Mouse (Mus musculus) embryonic facial prominence, embryonic 11.5 days (tissue): ENCODE measurements around the gene Rasl10a. TPM values are rescaled to one million over a fixed set of nuclear protein-coding genes. Genes with fewer than 3 reads are reported as not detected.

Experiments
- ATAC-seq: fragments of 200-750 bp; cut with Nextera tagmentation; replicated peaks from 2 replicates; pipeline ENCODE4 v1.8.0; 2017; ENCODE audit warnings: low read depth; ENCODE audit not compliant: insufficient number of reproducible peaks, low FRiP score, low TSS enrichment
- DNase-seq: peaks from one replicate; pipeline ENCODE4 v3.0.0-alpha.2; 2015; ENCODE audit warnings: low spot score
- H3K27ac ChIP-seq: fragments of 300-500 bp; sonication (generic); replicated peaks from 2 replicates; pipeline ENCODE4 v1.5.1; 2014; ENCODE audit warnings: mild to moderate bottlenecking, low read depth, low read length, control low read depth
- H3K27me3 ChIP-seq: fragments of 300-500 bp; sonication (generic); 2 replicates; pipeline ENCODE4 v1.6.1; 2014; ENCODE audit warnings: mild to moderate bottlenecking, low read length, moderate library complexity, mixed read lengths; ENCODE audit not compliant: control insufficient read depth, insufficient read depth
- H3K36me3 ChIP-seq: fragments of 300-500 bp; sonication (generic); replicated peaks from 2 replicates; pipeline ENCODE4 v1.6.1; 2014; ENCODE audit warnings: low read depth, mild to moderate bottlenecking, low read length, moderate library complexity, mixed read lengths; ENCODE audit not compliant: control insufficient read depth, insufficient read depth
- H3K4me1 ChIP-seq: fragments of 300-500 bp; sonication (generic); 2 replicates; pipeline ENCODE4 v1.6.1; 2014; ENCODE audit warnings: low read length, mixed read lengths; ENCODE audit not compliant: control insufficient read depth, insufficient read depth
- H3K4me2 ChIP-seq: fragments of 300-500 bp; sonication (generic); 2 replicates; pipeline ENCODE4 v1.6.1; 2014; ENCODE audit warnings: low read depth, mild to moderate bottlenecking, control low read depth, low read length, moderate library complexity
- H3K4me3 ChIP-seq: fragments of 300-500 bp; sonication (generic); 2 replicates; pipeline ENCODE4 v1.5.1; 2014; ENCODE audit warnings: low read depth, low read length, control low read depth
- H3K9ac ChIP-seq: fragments of 300-500 bp; sonication (generic); replicated peaks from 2 replicates; pipeline ENCODE4 v1.6.1; 2014; ENCODE audit warnings: mild to moderate bottlenecking, control low read depth, low read length
- H3K9me3 ChIP-seq: fragments of 300-500 bp; sonication (generic); replicated peaks from 2 replicates; pipeline ENCODE4 v1.6.1; 2016; ENCODE audit warnings: mild to moderate bottlenecking, low read length, inconsistent platforms, mixed read lengths; ENCODE audit not compliant: control insufficient read depth
- WGBS: fragments of 180-500 bp; shearing (Covaris S2); extraction: QIAGEN DNeasy Blood & Tissue Kit; methylation state at CpG from one replicate; pipeline ENCODE4 v1.1.7; 2014; 5-methylcytosine and 5-hydroxymethylcytosine counted together
- polyA plus RNA-seq: library from polyadenylated mRNA; unstranded; fragments of >200 nt; fragmentation: Nextera tagmentation; extraction: Ambion mirVana; gene quantifications from 2 replicates; pipeline ENCODE4 v1.2.1, GENCODE M21; 2014

The Rasl10a gene
- polyA plus RNA-seq, 1 experiment from 2014 or later = 0.49 TPM

DNA sequence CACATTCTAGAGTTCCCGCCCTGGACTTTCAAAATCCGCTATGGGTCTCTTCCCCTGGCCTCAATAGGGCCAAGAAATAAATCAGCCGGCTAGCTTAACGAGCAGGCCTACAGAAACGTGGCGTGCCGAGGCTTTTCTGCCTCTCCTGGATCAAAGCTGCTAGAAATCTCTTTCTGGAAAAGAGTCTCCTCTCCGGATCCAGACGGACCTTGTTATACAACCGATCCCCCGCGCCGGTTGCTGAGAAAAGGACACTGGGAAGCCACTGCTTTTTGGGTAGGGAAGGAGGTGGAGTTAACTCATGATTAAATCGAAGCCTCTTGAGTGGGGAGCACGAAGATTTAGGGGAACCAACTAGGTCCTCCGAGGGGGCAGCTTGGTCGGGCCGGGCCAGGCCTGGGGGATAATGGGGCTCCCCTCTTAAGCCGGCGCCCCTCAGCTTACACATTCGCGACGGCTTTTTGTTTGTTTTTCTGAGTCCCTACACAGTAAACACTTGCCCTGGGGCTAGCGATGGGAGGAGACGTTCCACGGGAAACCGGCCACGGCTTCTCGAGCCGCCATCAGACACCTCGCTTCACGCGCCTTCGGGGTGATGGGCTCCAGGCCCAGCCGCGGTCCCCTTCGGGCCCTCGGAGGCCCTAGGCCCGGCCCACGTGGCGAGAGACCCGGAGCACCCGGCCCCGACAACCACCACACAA, 40.3 kb downstream of the Rasl10a start:
- Histone ChIP-seq H3K9me3 (no peaks in the 10 kb centered on the region), H3K9ac (peak overlapping the region; percentile 97), H3K27me3 (no peaks in the 10 kb centered on the region), H3K27ac (peak overlapping the region; percentile 96), H3K4me2 (peak overlapping the region; percentile 52), H3K4me1 (no peaks in the 10 kb centered on the region), H3K4me3 (peak overlapping the region; percentile 99), H3K36me3 (no peaks in the 10 kb centered on the region)
- DNase-seq (peak; percentile 28), ATAC-seq (peak; percentile 20; the same call in 1 of the 2 replicates)
- under 1% methylated on average over 44 of the region's 44 CpGs for WGBS

DNA sequence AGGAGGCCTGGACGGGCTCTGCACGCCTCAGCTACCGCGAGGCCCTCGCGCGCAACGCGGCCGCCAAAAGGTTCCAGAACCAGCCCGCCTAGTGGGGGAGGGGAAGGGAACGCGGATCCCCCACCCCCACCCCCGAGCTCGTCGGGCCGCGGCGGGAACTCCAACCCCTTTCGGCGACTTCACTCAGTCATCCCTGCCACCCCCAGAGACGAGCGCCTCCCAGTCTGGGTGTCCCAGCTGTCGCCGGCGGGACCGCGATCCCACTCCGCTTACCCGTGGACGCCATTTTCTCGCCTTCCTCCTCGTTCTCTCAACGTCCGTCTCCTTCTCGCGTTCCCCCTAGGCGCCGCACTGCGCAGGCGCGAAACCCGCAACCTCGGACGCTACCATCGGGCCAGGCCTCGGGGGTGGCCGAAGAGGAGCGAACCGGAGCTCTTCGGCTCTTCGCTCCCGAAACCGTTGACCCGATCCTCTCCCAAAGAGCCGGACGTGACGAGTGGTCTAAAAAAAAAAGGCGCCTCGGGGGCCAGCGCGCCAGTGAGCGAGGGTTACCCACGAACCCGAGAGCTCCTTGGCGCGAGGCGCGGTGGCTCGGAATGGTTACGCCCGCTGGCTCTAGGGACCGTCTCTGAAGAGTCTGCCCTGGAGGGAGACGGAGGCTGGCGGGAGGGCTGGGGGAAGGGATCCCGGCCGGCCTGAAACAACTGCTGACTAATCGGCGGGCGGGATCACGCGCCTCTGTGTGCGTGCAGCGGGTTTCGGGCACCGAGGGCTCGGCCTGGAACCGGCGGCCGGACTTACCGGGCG, 41.0 kb downstream of the Rasl10a start, which contains the start of the genes Rhbdd3 and Ewsr1:
TSS of gene Rhbdd3 (plus strand) at position 191 of the 807 bp plus-strand sequence.
TSS of gene Ewsr1 (minus strand) at position 531 of the 807 bp plus-strand sequence.
- Histone ChIP-seq H3K9ac (peak within 1 kb of the TSS; percentile 97), H3K27me3 (no peaks in the 10 kb centered on the region), H3K4me3 (peak within 1 kb of the TSS; percentile 99), H3K27ac (peak within 1 kb of the TSS; percentile 96), H3K9me3 (no peaks in the 10 kb centered on the region), H3K36me3 (no peaks in the 10 kb centered on the region), H3K4me1 (no peaks in the 10 kb centered on the region), H3K4me2 (peak within 1 kb of the TSS; percentile 86)
- under 1% methylated on average over 92 of the region's 92 CpGs for WGBS
- peak; percentile 95 for DNase-seq
- ATAC-seq = peak; percentile 82

DNA sequence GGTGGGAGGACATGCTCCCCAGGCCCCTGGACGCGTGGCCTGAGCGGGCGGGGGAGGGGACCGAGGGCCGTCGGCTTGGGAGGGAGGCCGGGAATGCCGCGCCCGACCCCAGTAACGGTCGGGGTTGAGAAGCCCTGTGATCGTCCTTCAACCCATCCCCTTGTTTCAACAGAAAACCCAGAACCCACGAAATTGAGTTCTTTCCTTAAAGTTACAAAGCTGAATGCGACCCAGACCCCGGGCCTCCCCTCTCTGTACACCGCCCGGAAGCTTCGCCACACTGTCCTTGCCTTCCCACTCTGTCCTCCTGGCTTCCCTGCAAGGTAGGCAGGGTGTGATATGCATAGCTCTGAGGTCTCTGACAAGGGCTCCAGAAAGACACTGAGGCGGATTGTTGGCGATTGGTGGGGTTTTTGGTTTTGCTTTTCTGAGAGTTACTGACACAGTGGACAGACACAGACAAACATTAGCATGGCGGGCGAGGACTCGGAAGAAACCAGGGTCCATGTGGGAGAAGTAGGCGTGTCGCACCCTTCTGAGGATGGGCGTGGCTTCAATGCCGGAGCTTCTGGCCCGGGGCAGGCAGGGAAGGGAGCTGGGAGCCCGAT, 41.8 kb downstream of the Rasl10a start:
- Histone ChIP-seq H3K4me2 (peak overlapping the region; percentile 86), H3K9me3 (no peaks in the 10 kb centered on the region), H3K4me1 (no peaks in the 10 kb centered on the region), H3K27me3 (no peaks in the 10 kb centered on the region), H3K27ac (peak overlapping the region; percentile 96), H3K36me3 (no peaks in the 10 kb centered on the region), H3K9ac (peak overlapping the region; percentile 97), H3K4me3 (peak overlapping the region; percentile 99)
- ATAC-seq (peak; percentile 72), DNase-seq (peak; percentile 90)
- WGBS = under 1% methylated on average over 31 of the region's 31 CpGs

DNA sequence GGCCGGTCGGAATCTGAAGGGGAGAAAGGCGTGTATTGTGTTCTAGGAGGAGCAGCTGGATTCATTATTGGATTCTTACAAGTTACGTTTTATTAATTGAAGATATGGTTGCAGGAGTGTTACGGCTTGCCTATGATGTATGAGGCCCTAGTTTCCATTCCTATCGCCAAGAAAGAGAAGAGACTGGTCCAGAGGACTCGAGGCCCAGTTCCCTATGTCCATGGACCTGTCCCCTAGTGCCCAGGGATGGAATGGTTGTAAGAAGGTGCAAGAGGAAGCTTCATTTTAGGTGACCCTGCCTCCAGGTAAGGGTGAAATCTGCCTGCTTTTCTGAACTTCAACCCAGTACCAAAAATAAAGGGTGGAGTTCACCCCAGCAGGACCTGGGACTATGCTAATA, 42.4 kb downstream of the Rasl10a start:
- H3K4me3 ChIP-seq = peak overlapping the region; percentile 99
- H3K27ac ChIP-seq = no peak overlapping the region
- H3K36me3 ChIP-seq = no peaks in the 10 kb centered on the region
- no peaks in the 10 kb centered on the region for H3K4me1 ChIP-seq
- no peaks in the 10 kb centered on the region for H3K27me3 ChIP-seq
- DNase-seq = peak; percentile 44
- peak overlapping the region; percentile 97 for H3K9ac ChIP-seq
- no peaks in the 10 kb centered on the region for H3K9me3 ChIP-seq
- H3K4me2 ChIP-seq = peak overlapping the region; percentile 86
- ATAC-seq = no peak
- 1% methylated on average over 7 of the region's 7 CpGs for WGBS

DNA sequence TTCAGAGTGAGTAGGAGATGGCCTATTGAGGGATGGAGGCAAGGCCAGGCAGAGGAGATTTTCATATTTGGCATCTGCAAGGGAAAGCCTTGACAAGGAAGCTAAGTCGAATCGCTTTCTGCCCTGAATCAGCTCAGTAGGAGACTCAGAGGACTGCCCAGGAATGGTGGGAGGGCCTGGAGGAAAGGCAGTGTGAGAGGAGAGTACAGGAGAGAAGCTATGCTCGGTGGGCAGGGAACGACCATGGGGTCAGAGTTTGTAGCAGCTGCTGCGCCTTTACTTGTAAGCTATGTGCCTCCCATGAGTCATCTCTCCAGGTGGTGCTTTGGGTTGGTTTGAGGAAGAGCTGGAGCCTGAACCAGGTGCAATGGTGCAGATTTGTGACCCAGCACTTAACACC, 42.9 kb downstream of the Rasl10a start:
- H3K4me1 ChIP-seq = no peaks in the 10 kb centered on the region
- DNase-seq (no peak), ATAC-seq (no peak)
- no peaks in the 10 kb centered on the region for H3K9me3 ChIP-seq
- H3K9ac ChIP-seq = no peak overlapping the region
- H3K27me3 ChIP-seq = no peaks in the 10 kb centered on the region
- WGBS = 50% methylated on average over 5 of the region's 5 CpGs
- no peak overlapping the region; the same call in 1 of the 2 replicates for H3K4me3 ChIP-seq
- no peaks in the 10 kb centered on the region for H3K36me3 ChIP-seq
- no peak overlapping the region; the same call in 1 of the 2 replicates for H3K4me2 ChIP-seq
- no peak overlapping the region for H3K27ac ChIP-seq

DNA sequence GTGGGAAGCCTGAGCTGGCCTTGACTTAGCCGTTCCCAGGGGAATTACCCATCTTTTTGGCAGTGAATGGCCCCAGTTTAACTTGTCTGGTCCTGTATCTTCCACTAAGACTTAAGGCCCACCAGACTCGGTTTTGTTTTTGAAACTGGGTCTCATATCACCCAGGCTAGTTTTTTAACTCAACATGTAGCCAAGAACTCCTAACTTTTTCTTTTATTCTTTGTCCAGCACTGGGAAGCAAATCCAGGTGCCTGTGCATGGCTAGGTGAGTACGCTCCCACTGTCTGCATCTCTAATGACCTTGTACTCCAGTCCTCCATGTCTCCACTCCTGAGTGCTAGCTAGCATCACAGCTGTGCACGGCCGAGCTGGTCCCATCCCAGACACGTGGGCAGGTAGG, 43.7 kb downstream of the Rasl10a start:
- ATAC-seq (no peak), DNase-seq (no peak)
- H3K4me2 ChIP-seq = no peak overlapping the region
- no peaks in the 10 kb centered on the region for H3K9me3 ChIP-seq
- 85% methylated on average over 6 of the region's 6 CpGs for WGBS
- H3K4me3 ChIP-seq = no peak overlapping the region
- no peak overlapping the region for H3K27ac ChIP-seq
- no peak overlapping the region for H3K9ac ChIP-seq
- H3K36me3 ChIP-seq = no peaks in the 10 kb centered on the region
- no peaks in the 10 kb centered on the region for H3K4me1 ChIP-seq
- H3K27me3 ChIP-seq = no peaks in the 10 kb centered on the region

DNA sequence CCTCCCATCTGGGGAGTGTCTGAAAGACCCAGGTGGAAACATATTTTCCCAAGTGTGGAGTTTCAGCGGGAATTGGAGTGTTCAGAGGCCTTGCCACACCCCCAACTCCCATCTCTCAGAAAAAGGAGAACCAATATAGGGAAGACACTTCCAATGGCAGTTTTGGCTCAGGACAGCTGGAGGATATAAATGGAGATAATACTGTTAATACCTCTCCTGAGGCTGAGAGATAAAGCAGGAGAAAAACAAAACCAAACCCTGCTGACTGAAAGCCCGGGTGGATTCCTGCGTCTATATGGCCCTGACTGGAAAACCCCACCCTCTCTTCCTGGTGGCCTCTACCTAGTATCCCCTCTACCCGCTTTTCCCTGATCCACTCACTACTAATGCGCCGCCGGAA, 44.5 kb downstream of the Rasl10a start:
- Histone ChIP-seq H3K9me3 (no peaks in the 10 kb centered on the region), H3K36me3 (no peaks in the 10 kb centered on the region), H3K27ac (no peak overlapping the region), H3K4me2 (no peak overlapping the region), H3K27me3 (no peaks in the 10 kb centered on the region), H3K4me3 (no peak overlapping the region), H3K9ac (no peak overlapping the region), H3K4me1 (no peaks in the 10 kb centered on the region)
- 90% methylated on average over 7 of the region's 7 CpGs for WGBS
- DNase-seq = no peak
- ATAC-seq = no peak
